Mouse (Mus musculus) ES-Bruce4 (cell line): ENCODE measurements at regions not wholly inside any gene's neighbourhood (a gene's known extent, or its start where the extent isn't known, plus 50 kb on each side); places are given as distances from the start of the nearest gene placed in this dataset.

ENCODE experiments used
- CTCF ChIP-seq: IDR thresholded peaks from one replicate; pipeline ENCODE4 v1.8.1; 2011; ENCODE audit warnings: low read depth, low read length
- EP300 ChIP-seq: IDR thresholded peaks from 2 replicates; pipeline ENCODE4 v1.6.1; 2011; ENCODE audit warnings: low read depth, low read length; ENCODE audit not compliant: insufficient read depth

DNA sequence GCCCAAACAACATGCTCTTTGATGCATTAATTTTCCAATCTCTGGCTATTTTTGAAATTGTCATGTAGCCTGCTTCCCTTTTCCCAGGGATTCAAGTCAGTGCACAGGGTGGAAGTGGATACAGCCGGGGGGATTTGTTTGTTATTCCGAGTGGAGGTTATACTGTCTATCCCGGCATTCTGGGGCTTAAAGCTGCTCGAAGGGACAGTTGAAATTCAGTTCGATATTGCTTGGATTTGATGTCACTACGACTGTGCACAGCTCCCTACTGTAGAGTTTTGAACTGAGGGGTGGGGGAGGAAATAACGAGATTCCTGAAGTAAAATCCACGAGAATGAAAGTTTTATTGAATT lies 254.4 kb upstream of the Gm6793 start:
- TF ChIP-seq CTCF (no peak), EP300 (no peak)
